Mouse (Mus musculus) hindbrain, embryonic 14.5 days (tissue): ENCODE measurements at regions not wholly inside any gene's neighbourhood (a gene's known extent, or its start where the extent isn't known, plus 50 kb on each side); places are given as distances from the start of the nearest gene placed in this dataset.

Source experiments
- ATAC-seq: fragments of 200-750 bp; cut with Nextera tagmentation; 2 replicates; pipeline ENCODE4 v1.8.0; 2017; ENCODE audit warnings: moderate number of reproducible peaks, mild to moderate bottlenecking, moderate TSS enrichment, moderate library complexity; ENCODE audit not compliant: low FRiP score
- DNase-seq: peaks from one replicate; pipeline ENCODE4 v3.0.0-alpha.2; 2015; ENCODE audit warnings: low spot score
- H3K27ac ChIP-seq: fragments of 300-500 bp; sonication (generic); 2 replicates; pipeline ENCODE4 v1.5.1; 2014; ENCODE audit warnings: mild to moderate bottlenecking, moderate library complexity
- H3K27me3 ChIP-seq: fragments of 300-500 bp; sonication (generic); 2 replicates; pipeline ENCODE4 v1.6.1; 2014; ENCODE audit warnings: mild to moderate bottlenecking, low read length, mixed read lengths; ENCODE audit not compliant: control insufficient read depth, insufficient read depth
- H3K36me3 ChIP-seq: fragments of 300-500 bp; sonication (generic); replicated peaks from 2 replicates; pipeline ENCODE4 v1.6.1; 2014; ENCODE audit not compliant: control insufficient read depth, insufficient read depth
- H3K4me1 ChIP-seq: fragments of 300-500 bp; sonication (generic); replicated peaks from 2 replicates; pipeline ENCODE4 v1.6.1; 2014; ENCODE audit warnings: antibody characterized with exemption, low read length, mixed read lengths; ENCODE audit not compliant: control insufficient read depth, insufficient read depth
- H3K4me2 ChIP-seq: fragments of 300-500 bp; sonication (generic); replicated peaks from 2 replicates; pipeline ENCODE4 v1.6.1; 2014; ENCODE audit warnings: mild to moderate bottlenecking, moderate library complexity
- H3K4me3 ChIP-seq: fragments of 300-500 bp; sonication (generic); replicated peaks from 2 replicates; pipeline ENCODE4 v1.5.1; 2014; ENCODE audit warnings: mild to moderate bottlenecking, low read length
- H3K9ac ChIP-seq: fragments of 300-500 bp; sonication (generic); 2 replicates; pipeline ENCODE4 v1.6.1; 2014
- H3K9me3 ChIP-seq: fragments of 300-500 bp; sonication (generic); 2 replicates; pipeline ENCODE4 v1.6.1; 2016; ENCODE audit warnings: low read length; ENCODE audit not compliant: control insufficient read depth
- WGBS: fragments of 180-500 bp; shearing (Covaris S2); extraction: QIAGEN DNeasy Blood & Tissue Kit; methylation state at CpG from one replicate; pipeline ENCODE4 v1.1.7; 2014; 5-methylcytosine and 5-hydroxymethylcytosine counted together

DNA sequence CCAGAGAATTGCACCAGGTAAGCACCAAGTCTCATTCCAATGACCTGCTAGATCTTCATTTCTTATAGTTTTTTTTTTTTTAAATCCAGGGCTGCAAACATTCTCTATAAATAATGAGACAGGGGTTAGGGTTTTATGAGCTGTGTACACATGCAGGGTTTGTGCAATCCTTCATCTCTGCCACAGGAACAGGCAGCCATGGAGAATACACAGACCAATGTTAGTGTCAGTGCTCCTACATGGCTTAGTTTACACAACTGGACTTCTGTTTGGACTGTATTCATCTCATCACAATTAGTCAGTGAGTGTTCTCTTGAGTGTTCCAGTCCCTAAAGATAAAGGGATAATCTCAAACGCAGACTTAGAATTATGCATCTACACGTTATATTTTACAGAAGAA, 620.0 kb downstream of the Rnf144a start:
- DNase-seq (no peak), ATAC-seq (no peak)
- Histone ChIP-seq H3K4me1 (no peaks in the 10 kb centered on the region), H3K4me3 (no peak overlapping the region), H3K9me3 (no peaks in the 10 kb centered on the region), H3K9ac (no peak overlapping the region), H3K4me2 (no peak overlapping the region), H3K27ac (no peak overlapping the region), H3K36me3 (no peaks in the 10 kb centered on the region), H3K27me3 (no peaks in the 10 kb centered on the region)
- 88% methylated on average over 2 of the region's 2 CpGs for WGBS

DNA sequence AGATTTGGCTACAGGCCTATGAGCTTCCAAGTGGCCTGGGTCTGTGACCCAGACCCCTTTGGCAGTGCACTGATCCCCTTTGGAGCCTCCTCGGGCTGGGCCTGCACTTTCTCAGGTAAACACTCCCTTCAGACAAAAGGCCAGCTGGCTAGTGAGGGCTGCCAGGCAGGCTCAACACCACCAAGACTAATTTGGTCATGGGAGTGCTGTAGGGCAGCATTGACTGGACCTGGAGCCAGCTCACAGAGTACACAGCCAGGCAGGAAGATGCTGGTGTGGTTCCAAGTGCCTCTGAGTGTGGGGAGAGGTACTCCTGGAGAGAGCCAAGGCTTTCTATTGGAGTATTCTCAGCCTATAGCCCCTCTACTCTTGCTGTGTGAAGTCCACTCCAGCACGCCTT, 620.5 kb downstream of the Rnf144a start:
- ATAC-seq = no peak
- Histone ChIP-seq H3K4me1 (no peaks in the 10 kb centered on the region), H3K9me3 (no peaks in the 10 kb centered on the region), H3K9ac (no peak overlapping the region), H3K36me3 (no peaks in the 10 kb centered on the region), H3K27me3 (no peaks in the 10 kb centered on the region), H3K27ac (no peak overlapping the region), H3K4me3 (no peak overlapping the region), H3K4me2 (no peak overlapping the region)
- DNase-seq = no peak
- WGBS = 71% methylated on average over 2 of the region's 2 CpGs

DNA sequence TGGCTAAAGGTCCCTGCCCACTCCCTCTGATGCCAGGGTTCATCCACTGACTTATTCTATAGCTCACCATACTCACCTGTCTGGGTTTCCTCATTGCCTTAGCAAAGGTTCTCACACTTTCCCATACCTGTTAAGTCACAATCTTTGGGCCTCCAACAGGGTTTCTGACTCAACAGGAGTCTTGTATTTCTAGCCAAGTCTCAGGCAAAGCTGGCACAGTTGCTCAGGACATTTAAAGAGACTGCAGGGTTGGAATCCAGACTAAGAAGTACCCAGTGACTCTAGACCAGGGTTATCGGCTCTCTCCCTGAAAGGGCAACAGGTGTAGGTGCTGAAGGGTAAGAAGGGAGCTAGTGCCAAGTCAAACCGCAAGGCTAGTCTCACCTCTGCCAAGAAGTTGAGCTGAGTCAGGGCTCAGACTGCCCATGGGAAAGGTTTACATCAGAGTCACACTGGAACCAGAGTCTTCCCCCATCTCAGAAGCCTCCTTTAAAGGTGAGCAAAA, 622.4 kb downstream of the Rnf144a start:
- Histone ChIP-seq H3K4me3 (no peak overlapping the region), H3K27me3 (no peaks in the 10 kb centered on the region), H3K27ac (no peak overlapping the region), H3K36me3 (no peaks in the 10 kb centered on the region), H3K9me3 (no peaks in the 10 kb centered on the region), H3K4me2 (no peak overlapping the region), H3K9ac (no peak overlapping the region), H3K4me1 (no peaks in the 10 kb centered on the region)
- WGBS = 98% methylated on average over 2 of the region's 2 CpGs
- DNase-seq (no peak), ATAC-seq (no peak)

DNA sequence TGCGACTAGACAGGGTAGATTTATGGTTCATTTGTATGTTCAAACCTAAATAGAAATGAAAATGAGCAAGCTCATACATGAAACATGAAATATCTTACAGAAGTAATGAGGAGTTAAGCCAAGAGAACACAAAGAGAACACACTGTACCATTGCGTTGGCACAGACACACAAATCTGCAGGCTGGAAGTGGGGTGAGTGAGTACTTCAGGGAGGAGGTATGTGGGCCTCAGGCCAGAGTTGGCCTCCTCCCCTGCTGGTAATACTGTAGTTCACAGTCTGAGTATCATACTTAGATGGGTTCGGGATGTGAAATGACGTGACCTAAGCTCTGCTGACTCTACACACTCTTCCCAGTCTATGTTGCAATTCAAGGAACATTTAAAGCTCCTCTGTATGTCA, 624.1 kb downstream of the Rnf144a start:
- WGBS = 87% methylated on average over 4 of the region's 4 CpGs
- Histone ChIP-seq H3K4me1 (no peaks in the 10 kb centered on the region), H3K27me3 (no peaks in the 10 kb centered on the region), H3K4me2 (no peak overlapping the region), H3K9ac (no peak overlapping the region), H3K36me3 (no peaks in the 10 kb centered on the region), H3K9me3 (no peaks in the 10 kb centered on the region), H3K27ac (no peak overlapping the region), H3K4me3 (no peak overlapping the region)
- ATAC-seq (no peak), DNase-seq (no peak)

DNA sequence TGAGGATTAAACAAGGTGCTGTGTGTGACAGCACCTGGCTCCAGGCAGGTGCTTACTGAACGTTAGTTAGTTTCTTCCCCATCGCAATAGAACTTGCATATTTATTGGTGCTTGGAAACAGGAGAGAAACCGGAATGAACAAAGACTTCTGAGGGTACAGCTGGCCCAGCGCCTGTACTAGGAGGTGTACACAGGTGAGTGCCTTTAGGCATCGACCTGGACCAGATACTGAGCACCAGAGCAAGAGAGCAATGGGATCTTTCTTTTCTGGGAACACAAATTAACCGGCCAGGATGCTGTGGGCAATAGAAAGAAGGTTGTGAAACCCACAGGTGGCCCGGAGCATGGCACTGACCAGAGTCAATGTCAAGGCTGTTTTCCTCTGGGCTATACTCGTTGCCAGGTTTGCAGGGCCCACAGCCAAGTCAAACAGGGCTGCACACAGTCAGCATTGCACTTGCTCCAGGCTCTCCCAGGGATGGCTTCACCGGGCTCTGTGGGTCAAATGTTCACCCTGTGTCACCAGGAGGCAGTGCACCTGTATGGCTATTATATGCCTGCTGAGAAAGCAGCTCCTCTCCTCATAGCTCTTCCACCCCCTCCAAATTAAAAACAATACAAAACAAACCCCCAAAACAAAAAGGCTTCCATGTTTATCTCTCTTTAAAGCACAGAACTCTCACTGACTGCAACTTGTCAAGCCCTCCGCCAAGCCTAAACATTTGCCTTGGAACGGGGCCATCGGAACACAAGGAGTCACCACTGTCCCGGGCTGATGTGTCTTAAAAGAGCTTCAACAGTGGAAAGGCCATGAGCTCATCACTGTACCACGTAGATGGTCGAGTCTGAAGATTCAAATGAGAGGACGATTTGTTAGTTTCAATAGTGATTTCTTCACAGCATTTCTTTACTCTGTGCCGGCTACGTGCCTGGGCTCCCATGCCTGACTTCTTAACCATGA, 629.1 kb downstream of the Rnf144a start:
- 77% methylated on average over 18 of the region's 18 CpGs for WGBS
- H3K36me3 ChIP-seq = no peaks in the 10 kb centered on the region
- no peak overlapping the region for H3K9ac ChIP-seq
- no peak overlapping the region for H3K4me3 ChIP-seq
- no peak for DNase-seq
- no peak overlapping the region for H3K27ac ChIP-seq
- no peaks in the 10 kb centered on the region for H3K4me1 ChIP-seq
- no peak overlapping the region for H3K4me2 ChIP-seq
- no peaks in the 10 kb centered on the region for H3K27me3 ChIP-seq
- no peak for ATAC-seq
- H3K9me3 ChIP-seq = no peaks in the 10 kb centered on the region

DNA sequence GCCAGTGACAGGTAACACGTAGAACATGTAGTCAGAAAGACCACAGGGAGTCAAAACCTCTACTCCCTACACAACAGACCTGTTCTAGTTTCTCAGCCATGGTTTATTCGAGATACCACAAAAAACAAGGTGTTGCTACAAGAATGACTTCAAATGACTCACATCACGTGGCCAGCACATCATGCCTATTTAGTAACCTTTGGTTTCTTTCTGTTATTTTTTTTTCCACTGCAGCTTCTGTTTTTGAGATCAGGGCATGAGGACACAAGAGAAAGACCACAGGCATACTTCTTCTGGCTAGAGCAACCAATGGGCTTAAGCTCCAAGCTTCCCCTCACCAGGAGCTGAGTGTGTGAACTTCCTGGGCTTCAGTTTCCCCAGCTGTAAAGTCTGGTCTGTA, 630.7 kb downstream of the Rnf144a start:
- DNase-seq (no peak), ATAC-seq (no peak)
- no peak overlapping the region for H3K4me2 ChIP-seq
- no peaks in the 10 kb centered on the region for H3K4me1 ChIP-seq
- H3K27ac ChIP-seq = no peak overlapping the region
- H3K4me3 ChIP-seq = no peak overlapping the region
- no peaks in the 10 kb centered on the region for H3K9me3 ChIP-seq
- no peak overlapping the region for H3K9ac ChIP-seq
- no peaks in the 10 kb centered on the region for H3K36me3 ChIP-seq
- no peaks in the 10 kb centered on the region for H3K27me3 ChIP-seq
- 85% methylated on average over 3 of the region's 3 CpGs for WGBS

DNA sequence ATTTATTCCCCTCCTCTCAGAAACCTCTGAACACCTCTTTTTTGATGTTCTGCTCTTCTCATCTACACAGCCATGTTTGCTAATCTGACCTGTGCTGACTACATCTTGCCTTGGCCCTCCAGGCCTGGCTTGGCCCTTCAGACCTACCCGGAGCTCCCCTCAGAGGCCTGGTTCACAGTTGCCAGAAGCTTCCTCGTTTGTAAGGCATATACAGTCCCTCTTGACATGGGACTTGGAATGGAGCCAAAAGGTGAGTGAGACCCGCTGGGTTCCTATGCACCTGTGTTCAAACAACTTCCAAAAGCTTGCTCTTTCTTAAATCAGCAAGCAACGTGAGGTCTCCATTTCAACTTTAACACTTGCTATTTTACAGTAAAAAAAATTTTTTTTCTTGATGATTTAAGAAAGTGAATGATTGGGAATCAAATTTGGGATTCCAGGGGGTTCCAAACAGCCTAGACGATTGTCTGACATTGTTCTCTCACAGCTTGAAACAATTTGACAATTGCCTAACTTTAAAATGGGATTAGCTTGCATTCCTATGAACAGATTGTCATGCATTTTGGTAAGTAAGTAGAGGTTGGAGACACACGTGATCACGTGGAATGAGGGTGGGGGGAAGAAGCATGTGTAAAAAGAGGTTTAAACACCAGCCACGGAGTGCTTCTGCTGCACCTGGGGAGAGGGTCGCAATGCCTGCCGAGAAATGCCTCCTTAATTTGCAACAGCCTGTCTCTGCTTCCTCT, 631.9 kb downstream of the Rnf144a start:
- H3K4me2 ChIP-seq = no peak overlapping the region

DNA sequence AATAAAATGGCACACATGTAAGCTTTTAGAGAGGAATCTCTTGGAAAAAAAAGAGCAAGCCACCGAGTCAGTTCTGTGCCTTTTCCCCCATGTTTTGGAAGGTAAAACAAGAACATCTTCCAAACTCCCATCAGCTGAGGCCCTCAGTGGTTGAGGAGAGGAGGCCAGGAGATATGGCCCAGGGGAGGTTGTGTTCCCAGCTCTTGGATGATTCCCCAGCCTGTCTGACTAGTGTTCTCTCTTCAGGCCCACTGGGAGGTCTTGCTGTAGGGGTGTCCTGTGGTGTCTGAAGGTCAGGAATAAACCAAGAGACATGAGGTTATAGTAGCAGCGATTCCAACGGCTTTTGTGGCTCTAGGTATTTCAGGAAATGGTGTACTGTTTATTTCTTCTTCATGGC, 643.2 kb downstream of the Rnf144a start:
- H3K9ac ChIP-seq = no peak overlapping the region
- WGBS = 92% methylated on average over 3 of the region's 3 CpGs
- ATAC-seq (no peak), DNase-seq (no peak)
- no peaks in the 10 kb centered on the region for H3K9me3 ChIP-seq
- no peak overlapping the region for H3K4me3 ChIP-seq
- no peak overlapping the region for H3K4me2 ChIP-seq
- H3K36me3 ChIP-seq = no peaks in the 10 kb centered on the region
- no peaks in the 10 kb centered on the region for H3K27me3 ChIP-seq
- 0 out of 2 replicates have a peak, but pooled peaks cover 3% of the 10 kb centered on the region for H3K4me1 ChIP-seq
- no peak overlapping the region for H3K27ac ChIP-seq

More for the DNA sequence above, 631.9 kb downstream of the Rnf144a start:
- WGBS = 50% methylated on average over 10 of the region's 10 CpGs
- Histone ChIP-seq H3K36me3 (no peaks in the 10 kb centered on the region), H3K27me3 (no peaks in the 10 kb centered on the region), H3K9ac (no peak overlapping the region), H3K4me1 (no peaks in the 10 kb centered on the region), H3K27ac (no peak overlapping the region), H3K9me3 (no peaks in the 10 kb centered on the region), H3K4me3 (no peak overlapping the region)
- ATAC-seq = no peak
- no peak for DNase-seq

DNA sequence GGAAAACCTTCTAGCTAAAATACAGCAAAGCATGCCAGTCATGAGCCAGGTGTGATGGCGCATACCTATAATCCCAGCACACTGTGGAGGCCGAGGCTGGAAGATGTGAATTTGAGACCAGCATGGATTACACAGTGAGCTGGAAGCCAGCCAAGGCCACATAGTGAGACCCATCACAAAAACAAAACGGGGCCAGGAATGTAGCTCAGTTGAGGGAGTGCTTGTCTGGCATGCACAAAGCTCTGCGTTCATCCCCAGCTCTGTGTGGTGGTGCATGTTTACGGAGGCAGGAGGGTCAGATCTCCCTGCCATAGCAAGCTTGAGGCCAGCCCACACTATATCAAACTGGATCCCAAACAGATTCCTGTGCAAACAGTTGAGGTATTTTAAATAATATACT, 646.4 kb downstream of the Rnf144a start:
- 42% methylated on average over 5 of the region's 5 CpGs for WGBS

More for the DNA sequence above, 646.4 kb downstream of the Rnf144a start:
- H3K4me2 ChIP-seq = no peak overlapping the region
- H3K9me3 ChIP-seq = no peaks in the 10 kb centered on the region
- H3K27ac ChIP-seq = no peak overlapping the region
- DNase-seq (no peak), ATAC-seq (no peak)
- H3K9ac ChIP-seq = no peak overlapping the region
- H3K4me3 ChIP-seq = no peak overlapping the region
- 0 out of 2 replicates have a peak, but pooled peaks cover 3% of the 10 kb centered on the region for H3K4me1 ChIP-seq
- H3K27me3 ChIP-seq = no peaks in the 10 kb centered on the region
- no peaks in the 10 kb centered on the region for H3K36me3 ChIP-seq
